Mouse (Mus musculus) olfactory bulb, adult 2 months (tissue): ENCODE results near the gene Nxpe4. TPM values are rescaled to one million over a fixed set of nuclear protein-coding genes. Genes with fewer than 3 reads are reported as not detected.

Experiments
- H3K27ac ChIP-seq: fragments of 200-500 bp; 2 replicates; pipeline ENCODE4 v1.5.1; 2012; ENCODE audit warnings: low read depth, low read length; ENCODE audit not compliant: insufficient read depth
- H3K4me1 ChIP-seq: fragments of 200-500 bp; 2 replicates; pipeline ENCODE4 v1.6.1; 2012; ENCODE audit warnings: low read length; ENCODE audit not compliant: control insufficient read depth, insufficient read depth
- H3K4me3 ChIP-seq: fragments of 200-500 bp; 2 replicates; pipeline ENCODE4 v1.5.1; 2012; ENCODE audit warnings: mild to moderate bottlenecking, low read depth, low read length, moderate library complexity; ENCODE audit not compliant: insufficient read depth
- CTCF ChIP-seq: fragments of 200-500 bp; IDR thresholded peaks from 2 replicates; pipeline ENCODE4 v1.5.1; 2012; ENCODE audit warnings: low read depth, mild to moderate bottlenecking, low read length, moderate library complexity; ENCODE audit not compliant: insufficient read depth
- POLR2A ChIP-seq: fragments of 200-500 bp; IDR thresholded peaks from 2 replicates; pipeline ENCODE4 v1.6.1; 2012; ENCODE audit warnings: mild to moderate bottlenecking, low read depth, low read length, moderate library complexity; ENCODE audit not compliant: insufficient read depth
- WGBS: fragments of 180-500 bp; shearing (Covaris S2); methylation state at CpG from one replicate; pipeline ENCODE4 v1.1.7; 2018; 5-methylcytosine and 5-hydroxymethylcytosine counted together
- polyA plus RNA-seq: library from polyadenylated mRNA; stranded (reverse); fragments of >200 nt; gene quantifications from 2 replicates; pipeline ENCODE4 v1.2.4, GENCODE M21; 2012; ENCODE audit warnings: low replicate concordance; ENCODE audit not compliant: missing spikeins, insufficient read depth, insufficient read length

Gene Nxpe4
- polyA plus RNA-seq, 1 experiment = not detected

DNA sequence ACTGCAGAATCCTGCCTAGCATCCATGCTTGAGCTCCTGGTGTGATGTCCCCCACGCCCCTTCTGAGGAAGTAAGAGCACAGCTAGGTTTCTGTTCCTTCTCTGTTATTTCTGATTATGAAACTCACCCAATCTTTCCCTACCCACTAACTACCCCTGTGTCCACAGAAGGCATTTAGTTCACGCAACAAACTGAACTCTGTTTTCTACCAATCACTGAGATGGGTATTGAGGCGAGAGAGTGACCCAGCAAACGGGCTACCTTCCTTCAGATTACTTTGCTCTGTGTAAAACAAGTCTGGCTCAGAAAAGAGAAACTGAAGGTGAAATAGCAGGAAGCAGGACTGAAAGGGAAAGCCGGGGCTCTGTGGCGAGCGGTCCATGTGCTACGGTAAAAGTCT, 260.6 kb downstream of the Nxpe4 start:
- WGBS = 82% methylated on average over 8 of the region's 8 CpGs
- H3K4me1 ChIP-seq = no peaks in the 10 kb centered on the region

DNA sequence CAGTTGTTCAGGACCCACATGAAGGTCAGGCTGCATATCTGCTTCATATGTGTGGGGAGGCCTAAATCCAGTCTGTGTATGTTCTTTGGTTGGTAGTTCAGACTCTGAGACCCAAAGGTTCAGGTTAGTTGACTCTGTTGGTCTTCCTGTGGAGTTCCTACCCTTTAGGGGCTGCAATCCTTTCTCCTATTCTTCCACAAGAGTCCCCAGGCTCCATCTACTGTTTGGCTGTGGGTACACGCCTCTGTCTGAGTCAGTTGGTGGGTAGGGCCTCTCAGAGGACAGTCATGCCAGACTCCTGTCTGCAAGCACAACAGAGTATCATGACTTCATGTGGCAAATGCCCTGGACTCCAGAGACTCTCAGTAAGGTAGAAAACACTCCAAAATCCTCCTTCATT, 261.4 kb downstream of the Nxpe4 start:
- 71% methylated on average over 1 of the region's 1 CpGs for WGBS
- H3K27ac ChIP-seq = no peak overlapping the region

More for the DNA sequence above, 260.6 kb downstream of the Nxpe4 start:
- TF ChIP-seq CTCF = no peak
- no peak for TF ChIP-seq POLR2A
- Histone ChIP-seq H3K4me3 (no peak overlapping the region), H3K27ac (no peak overlapping the region)

DNA sequence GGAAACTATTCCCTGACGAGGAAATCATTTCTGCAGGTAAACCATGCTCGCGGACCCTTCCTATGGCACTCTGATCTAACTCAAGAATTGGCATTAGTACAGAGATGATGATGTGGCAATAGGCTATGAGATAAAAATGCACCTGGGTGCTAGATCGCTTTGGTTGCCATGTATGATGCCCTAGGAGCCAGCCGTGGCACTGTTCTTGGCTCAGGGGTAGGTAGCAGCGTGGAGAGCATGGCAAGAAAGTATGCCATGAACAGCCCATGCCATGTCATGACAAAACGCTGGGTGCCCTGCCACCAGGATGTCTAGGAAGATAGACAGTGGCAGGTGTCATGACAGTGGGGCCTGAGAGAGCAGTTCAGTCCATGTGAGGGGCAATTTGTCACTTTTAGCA, 265.4 kb downstream of the Nxpe4 start:
- H3K4me1 ChIP-seq = no peaks in the 10 kb centered on the region
- no peak for TF ChIP-seq CTCF
- no peak for TF ChIP-seq POLR2A
- 96% methylated on average over 7 of the region's 7 CpGs for WGBS
- H3K27ac ChIP-seq = no peak overlapping the region
- H3K4me3 ChIP-seq = no peak overlapping the region

More for the DNA sequence above, 261.4 kb downstream of the Nxpe4 start:
- TF ChIP-seq POLR2A (no peak), CTCF (no peak)
- no peak overlapping the region for H3K4me3 ChIP-seq
- no peaks in the 10 kb centered on the region for H3K4me1 ChIP-seq

DNA sequence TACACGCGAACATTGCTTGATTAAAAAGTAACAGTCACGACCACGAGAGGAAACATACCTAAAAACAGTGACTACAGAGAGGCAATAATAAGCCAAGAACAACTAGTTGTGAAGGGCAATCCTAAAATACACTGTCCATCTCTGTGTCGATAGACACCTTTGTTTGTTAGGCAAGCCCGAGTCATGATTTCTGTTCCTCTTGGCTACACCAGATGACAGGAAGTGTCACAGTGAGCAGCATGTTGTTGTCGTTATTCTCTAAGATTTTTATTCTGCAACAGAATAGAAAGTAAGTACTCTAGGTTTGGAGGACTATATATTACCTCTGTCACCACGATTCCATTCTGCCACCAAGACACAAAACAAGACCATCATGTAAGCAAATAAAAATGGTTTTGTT, 270.6 kb downstream of the Nxpe4 start:
- Histone ChIP-seq H3K4me3 (no peak overlapping the region), H3K4me1 (no peaks in the 10 kb centered on the region), H3K27ac (no peak overlapping the region)
- TF ChIP-seq POLR2A = no peak
- no peak for TF ChIP-seq CTCF
- WGBS = 90% methylated on average over 8 of the region's 8 CpGs

DNA sequence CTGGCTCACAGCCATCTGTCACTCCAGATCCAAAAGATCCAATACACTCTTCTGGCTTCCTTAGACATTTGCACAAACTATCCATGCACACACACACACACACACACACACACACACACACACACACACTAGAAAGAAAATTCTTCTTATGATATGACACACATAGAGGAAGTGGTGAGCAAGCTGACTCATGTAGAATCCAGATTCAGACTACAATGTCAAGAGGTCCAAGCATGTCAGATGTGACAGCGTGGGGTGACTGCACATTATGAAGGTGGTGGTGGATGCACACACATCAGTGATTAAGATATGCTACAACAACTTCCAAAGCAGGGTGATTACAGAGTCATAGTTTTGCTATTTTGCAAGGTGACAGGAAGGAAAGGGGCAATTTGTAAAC, 282.1 kb downstream of the Nxpe4 start:
- no peak overlapping the region for H3K4me3 ChIP-seq
- 77% methylated on average over 1 of the region's 1 CpGs for WGBS
- H3K4me1 ChIP-seq = no peaks in the 10 kb centered on the region
- no peak overlapping the region for H3K27ac ChIP-seq
- TF ChIP-seq POLR2A = no peak
- no peak for TF ChIP-seq CTCF

DNA sequence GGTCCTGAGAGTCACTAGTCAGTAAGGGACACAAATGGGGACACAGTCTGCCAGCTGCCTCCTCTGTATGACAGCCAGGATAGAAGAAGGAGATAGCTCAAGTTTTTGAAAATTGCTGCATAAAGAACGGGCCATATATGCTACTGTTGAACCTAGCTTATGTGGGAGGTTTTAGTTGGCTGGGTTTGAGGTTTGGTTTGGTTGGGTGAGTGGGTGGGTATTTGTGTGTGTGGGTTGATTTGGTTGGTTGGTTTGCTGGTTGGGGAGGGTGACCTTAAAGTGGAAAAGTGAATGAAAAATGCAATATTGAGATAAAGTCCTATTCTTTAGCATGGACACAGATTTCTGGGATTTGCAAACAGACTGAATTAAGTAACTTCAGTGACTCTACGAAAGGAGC, 283.0 kb downstream of the Nxpe4 start:
- 92% methylated on average over 2 of the region's 2 CpGs for WGBS
- no peaks in the 10 kb centered on the region for H3K4me1 ChIP-seq
- H3K4me3 ChIP-seq = no peak overlapping the region
- no peak for TF ChIP-seq CTCF
- no peak for TF ChIP-seq POLR2A
- H3K27ac ChIP-seq = no peak overlapping the region

DNA sequence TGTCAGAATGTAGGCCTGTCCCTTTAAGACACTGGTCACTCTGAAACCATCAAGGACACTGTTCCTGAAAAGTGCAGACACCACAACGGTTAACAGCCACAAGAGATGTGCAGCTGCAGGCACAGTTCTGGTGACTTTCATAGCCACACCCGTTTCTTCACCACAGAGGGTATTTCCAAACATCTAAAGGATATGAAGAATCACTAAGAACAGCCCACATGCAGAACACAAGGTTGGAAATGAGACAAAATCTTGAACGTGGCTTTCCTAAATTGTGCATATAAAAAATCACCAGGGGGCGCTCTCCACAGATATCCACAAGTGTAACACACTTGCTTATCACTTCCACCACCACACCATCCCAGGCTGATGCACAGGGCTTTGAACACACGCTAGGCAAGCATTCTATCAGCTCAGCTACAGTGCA, 286.0 kb downstream of the Nxpe4 start:
- 38% methylated on average over 5 of the region's 5 CpGs for WGBS
- no peaks in the 10 kb centered on the region for H3K4me1 ChIP-seq
- no peak overlapping the region for H3K4me3 ChIP-seq
- no peak for TF ChIP-seq CTCF
- TF ChIP-seq POLR2A = no peak
- H3K27ac ChIP-seq = no peak overlapping the region

Other genes starting within 250 kb of the Nxpe4 start
- gene Nxpe2, start 191.4 kb downstream of the Nxpe4 start, polyA plus RNA-seq = not detected in 2 replicates